Mouse (Mus musculus) olfactory bulb, adult 2 months (tissue): ENCODE measurements at regions not wholly inside any gene's neighbourhood (a gene's known extent, or its start where the extent isn't known, plus 50 kb on each side); places are given as distances from the start of the nearest gene placed in this dataset.

ENCODE experiments used
- H3K27ac ChIP-seq: fragments of 200-500 bp; 2 replicates; pipeline ENCODE4 v1.5.1; 2012; ENCODE audit warnings: low read depth, low read length; ENCODE audit not compliant: insufficient read depth
- H3K4me1 ChIP-seq: fragments of 200-500 bp; 2 replicates; pipeline ENCODE4 v1.6.1; 2012; ENCODE audit warnings: low read length; ENCODE audit not compliant: control insufficient read depth, insufficient read depth
- H3K4me3 ChIP-seq: fragments of 200-500 bp; 2 replicates; pipeline ENCODE4 v1.5.1; 2012; ENCODE audit warnings: mild to moderate bottlenecking, low read depth, low read length, moderate library complexity; ENCODE audit not compliant: insufficient read depth
- CTCF ChIP-seq: fragments of 200-500 bp; IDR thresholded peaks from 2 replicates; pipeline ENCODE4 v1.5.1; 2012; ENCODE audit warnings: low read depth, mild to moderate bottlenecking, low read length, moderate library complexity; ENCODE audit not compliant: insufficient read depth
- POLR2A ChIP-seq: fragments of 200-500 bp; IDR thresholded peaks from 2 replicates; pipeline ENCODE4 v1.6.1; 2012; ENCODE audit warnings: mild to moderate bottlenecking, low read depth, low read length, moderate library complexity; ENCODE audit not compliant: insufficient read depth
- WGBS: fragments of 180-500 bp; shearing (Covaris S2); methylation state at CpG from one replicate; pipeline ENCODE4 v1.1.7; 2018; 5-methylcytosine and 5-hydroxymethylcytosine counted together

DNA sequence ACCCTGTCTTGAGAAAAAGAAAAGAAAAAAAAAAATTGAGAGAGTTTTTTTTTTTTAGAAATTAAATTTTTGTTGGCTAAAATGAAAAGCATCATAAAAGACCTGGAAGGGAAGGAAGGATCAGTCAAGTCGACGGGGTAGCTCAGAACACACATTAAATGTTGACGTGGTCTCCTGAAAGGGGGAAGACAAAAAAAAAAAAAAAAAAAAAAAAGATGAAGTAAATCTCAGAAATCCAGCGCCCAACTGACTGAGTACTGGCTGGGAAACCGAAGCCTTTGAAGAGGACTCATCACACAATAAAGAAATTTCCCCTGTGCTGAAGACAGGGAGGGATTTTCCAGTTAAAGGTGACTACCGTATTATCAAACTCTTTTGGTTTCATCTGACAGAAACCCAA is 128.9 kb upstream of the Tle3 start:
- 90% methylated on average over 6 of the region's 6 CpGs for WGBS
- Histone ChIP-seq H3K4me1 (no peaks in the 10 kb centered on the region), H3K27ac (no peak overlapping the region), H3K4me3 (no peak overlapping the region)
- TF ChIP-seq CTCF (no peak), POLR2A (no peak)

DNA sequence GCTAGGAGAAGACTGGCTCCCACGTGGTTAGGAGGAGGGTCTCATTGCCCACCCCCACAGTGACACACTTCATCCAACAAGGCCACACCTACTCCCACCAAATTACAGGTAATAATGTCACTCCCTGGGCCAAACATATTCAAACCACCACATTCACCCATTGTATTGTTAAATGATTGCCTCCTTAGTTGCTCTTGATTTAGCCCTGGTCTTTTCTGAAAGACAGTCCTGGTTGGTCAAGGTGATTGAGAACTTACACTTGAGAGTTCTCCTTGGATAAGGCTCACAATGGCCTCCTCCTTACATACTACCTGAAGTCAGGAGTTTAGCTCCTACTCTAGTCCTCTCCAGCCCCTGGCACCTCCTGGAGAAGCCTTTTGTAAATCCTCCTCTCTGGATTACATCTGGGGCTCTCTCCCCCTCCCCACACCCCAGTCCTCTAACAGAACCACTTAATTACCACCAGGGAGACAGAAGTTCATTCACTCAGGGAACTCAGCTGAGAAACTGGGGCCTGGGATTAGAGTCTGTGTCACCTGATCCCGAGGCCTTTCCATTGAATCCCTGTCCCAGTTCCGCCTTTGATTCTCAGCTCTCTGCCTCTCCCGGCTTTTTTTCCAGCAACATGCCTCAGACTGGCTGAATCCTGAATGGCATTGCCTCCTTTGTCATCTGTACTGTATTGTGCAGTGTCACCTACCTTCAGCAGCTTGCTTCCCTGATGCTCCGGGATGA is 122.3 kb upstream of the Tle3 start:
- WGBS: 55% methylated on average over 5 of the region's 5 CpGs
- H3K4me1 ChIP-seq: peaks cover 3% of the 10 kb centered on the region; the same call in 1 of the 2 replicates
- no peak for TF ChIP-seq POLR2A
- no peak for TF ChIP-seq CTCF
- H3K27ac ChIP-seq: no peak overlapping the region
- H3K4me3 ChIP-seq: no peak overlapping the region

DNA sequence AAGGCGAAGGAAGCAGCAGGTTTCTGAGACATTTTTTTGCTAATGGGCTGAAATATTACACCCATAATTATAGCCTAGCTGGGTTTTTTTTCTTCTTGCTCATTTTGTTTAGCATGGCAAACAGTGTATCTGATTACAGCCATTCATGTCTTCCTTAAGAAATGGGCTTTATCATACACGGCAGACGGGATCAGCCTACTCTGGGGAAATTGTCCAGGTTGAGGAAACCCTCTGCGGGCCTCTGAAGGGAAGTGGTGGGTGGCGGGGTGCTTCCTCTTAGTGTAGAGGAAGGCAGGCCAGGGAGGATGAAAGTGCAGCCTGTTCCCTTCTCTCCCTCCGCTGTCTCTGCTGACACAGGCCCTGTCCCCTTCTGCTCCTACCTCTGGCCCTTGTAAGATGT is 120.6 kb upstream of the Tle3 start:
- peaks cover 3% of the 10 kb centered on the region; the same call in 1 of the 2 replicates for H3K4me1 ChIP-seq
- 67% methylated on average over 6 of the region's 6 CpGs for WGBS
- TF ChIP-seq CTCF (no peak), POLR2A (no peak)
- no peak overlapping the region for H3K4me3 ChIP-seq
- no peak overlapping the region for H3K27ac ChIP-seq

DNA sequence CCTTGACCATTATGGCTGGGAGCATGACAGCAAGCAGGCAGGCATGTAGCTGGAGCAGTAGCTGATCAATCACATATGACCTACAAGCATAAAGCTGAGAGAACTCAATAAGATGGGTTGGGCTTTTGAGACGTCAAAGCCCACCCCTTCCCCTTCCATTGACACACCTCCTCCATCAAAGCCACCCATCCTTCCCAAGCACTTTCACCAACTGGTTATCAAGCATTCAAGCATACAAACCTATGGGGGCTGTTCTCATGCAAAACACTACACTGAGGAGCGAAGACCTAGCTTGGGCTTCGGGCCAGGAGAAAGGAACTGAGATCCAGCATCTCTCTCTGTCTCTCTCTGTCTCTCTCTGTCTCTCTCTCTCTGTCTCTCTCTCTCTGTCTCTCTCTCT is 118.4 kb upstream of the Tle3 start:
- Histone ChIP-seq H3K4me3 (no peak overlapping the region), H3K4me1 (peaks cover 4% of the 10 kb centered on the region; the same call in 1 of the 2 replicates), H3K27ac (no peak overlapping the region)
- WGBS: 84% methylated on average over 3 of the region's 3 CpGs
- TF ChIP-seq POLR2A (no peak), CTCF (no peak)

DNA sequence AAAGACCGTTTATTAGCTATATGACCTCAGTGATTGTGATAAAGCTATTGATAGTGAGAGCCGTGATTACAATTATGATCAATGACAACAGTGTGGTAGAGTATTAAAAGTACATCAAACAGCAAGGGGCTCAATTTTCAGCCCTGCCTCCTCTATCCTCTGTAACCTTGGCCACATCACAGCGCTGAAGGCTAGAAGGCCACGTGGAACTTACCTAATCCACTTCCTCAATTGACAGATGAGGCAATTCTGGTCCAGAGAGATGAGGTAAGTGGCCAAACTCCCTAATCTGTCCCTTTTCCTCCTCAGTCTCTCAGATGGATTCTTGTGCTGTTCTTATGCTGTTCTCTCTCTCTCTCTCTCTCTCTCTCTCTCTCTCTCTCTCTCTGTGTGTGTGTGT is 114.7 kb upstream of the Tle3 start:
- 73% methylated on average over 4 of the region's 4 CpGs for WGBS
- H3K27ac ChIP-seq: no peak overlapping the region
- TF ChIP-seq POLR2A (no peak), CTCF (no peak)
- peaks cover 22% of the 10 kb centered on the region for H3K4me1 ChIP-seq
- no peak overlapping the region for H3K4me3 ChIP-seq

DNA sequence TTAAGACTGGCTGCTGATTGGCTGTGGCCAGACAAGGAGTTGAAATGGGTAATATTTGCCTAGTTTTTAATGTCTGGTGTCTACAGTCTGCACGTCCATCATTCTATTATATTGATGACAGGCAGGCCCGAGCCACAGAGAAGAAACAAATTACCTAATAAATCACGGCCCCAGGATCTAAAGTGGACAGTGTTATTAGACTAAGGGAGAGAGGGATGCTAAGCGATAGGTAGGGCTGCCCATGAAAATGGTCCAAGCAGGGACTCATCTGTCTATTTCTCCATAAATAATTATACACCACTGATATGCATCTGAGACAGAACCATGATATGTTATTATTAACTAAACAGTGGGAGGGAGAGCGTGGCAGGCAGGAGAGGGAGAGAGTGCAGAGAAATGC is 114.1 kb upstream of the Tle3 start:
- Histone ChIP-seq H3K4me1 (peaks cover 22% of the 10 kb centered on the region), H3K27ac (no peak overlapping the region), H3K4me3 (no peak overlapping the region)
- WGBS: 67% methylated on average over 5 of the region's 5 CpGs
- no peak for TF ChIP-seq POLR2A
- no peak for TF ChIP-seq CTCF

DNA sequence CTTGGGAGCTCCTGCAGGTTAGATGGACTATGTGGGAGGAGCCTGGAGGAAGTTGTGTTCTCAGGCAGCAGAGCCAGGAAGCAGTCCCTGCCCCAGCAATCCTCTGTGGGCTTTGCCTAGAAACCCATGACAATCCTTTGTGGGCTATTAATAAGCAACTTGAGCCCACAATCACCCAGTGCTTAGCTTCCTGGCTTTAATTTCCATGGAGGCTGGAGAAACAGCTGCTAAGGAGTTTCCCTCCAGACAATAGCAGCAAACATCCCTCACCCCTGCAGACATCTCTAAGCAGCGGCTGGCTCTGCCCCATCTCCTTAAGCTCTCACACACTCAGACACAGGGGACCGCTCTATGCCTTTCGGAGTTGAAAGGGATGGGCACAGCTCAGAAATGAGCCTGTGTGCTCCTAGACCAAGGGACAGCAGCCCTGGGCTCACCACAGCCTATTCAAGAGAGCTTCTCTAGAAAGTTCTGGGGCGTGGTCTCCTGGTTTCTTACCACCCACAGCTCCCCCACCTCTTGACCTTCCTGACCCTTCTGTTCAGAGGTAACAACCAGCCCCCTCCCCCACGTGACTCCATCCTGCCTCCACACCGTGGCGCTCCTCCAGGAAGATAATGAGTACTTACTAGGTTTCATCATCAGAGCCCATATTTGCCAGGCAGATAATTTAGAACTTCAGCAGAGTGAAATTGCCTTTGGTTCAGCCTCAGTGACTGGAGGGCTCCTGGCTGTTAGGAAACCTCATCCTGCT is 112.6 kb upstream of the Tle3 start:
- TF ChIP-seq POLR2A (no peak), CTCF (no peak)
- H3K4me1 ChIP-seq: peaks cover 22% of the 10 kb centered on the region
- peak overlapping the region; percentile 30; the same call in 1 of the 2 replicates for H3K27ac ChIP-seq
- 24% methylated on average over 7 of the region's 7 CpGs for WGBS
- H3K4me3 ChIP-seq: no peak overlapping the region

DNA sequence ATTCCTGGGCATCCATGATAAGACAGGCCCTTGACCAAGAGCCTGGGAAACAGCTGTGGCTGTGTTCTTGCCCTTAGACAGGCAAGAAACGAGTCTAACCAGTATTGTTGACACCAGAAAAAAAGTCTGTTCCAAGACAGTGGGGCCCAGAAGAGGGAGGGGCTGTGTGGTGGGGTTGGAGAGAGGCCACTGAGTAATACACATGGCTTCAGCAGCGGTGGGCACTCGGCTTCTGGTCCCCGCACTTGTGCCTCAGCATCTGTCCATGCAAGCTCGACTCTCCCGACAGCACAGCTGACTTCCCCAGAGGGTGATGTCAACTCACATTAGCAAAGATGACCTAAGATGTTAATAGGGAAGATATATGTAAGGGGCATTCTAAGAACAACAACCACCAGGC is 110.9 kb upstream of the Tle3 start:
- TF ChIP-seq CTCF (no peak), POLR2A (no peak)
- WGBS: 87% methylated on average over 6 of the region's 6 CpGs
- H3K27ac ChIP-seq: no peak overlapping the region
- peaks cover 22% of the 10 kb centered on the region for H3K4me1 ChIP-seq
- H3K4me3 ChIP-seq: no peak overlapping the region

DNA sequence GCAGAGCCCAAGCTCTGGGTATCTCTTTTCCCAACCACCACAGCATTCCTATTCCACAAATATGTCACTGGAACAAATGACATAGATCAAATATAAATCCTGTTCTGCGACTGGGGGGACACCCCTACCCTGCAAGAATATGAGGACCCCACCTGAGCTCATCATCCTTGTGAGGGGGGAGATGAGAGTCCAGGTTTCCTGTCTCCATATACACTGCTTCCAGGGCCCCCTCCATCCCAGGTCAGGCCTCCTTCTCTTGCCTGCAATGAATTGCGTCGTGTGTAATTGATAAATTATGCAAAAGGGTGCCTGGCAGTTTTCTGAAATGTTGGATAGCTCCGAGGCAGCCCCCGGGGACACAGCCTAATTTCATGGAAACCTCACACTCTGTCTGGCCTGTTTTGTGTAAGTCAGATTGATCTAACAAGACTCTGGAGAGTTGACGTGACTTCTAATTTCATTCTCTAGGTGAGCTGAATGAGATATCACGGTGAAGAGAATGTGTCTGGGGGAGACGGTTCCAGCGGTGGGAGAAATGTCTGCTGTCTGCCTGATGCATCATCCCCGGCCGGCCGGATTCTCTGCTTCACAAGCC is 110.3 kb upstream of the Tle3 start:
- peaks cover 22% of the 10 kb centered on the region for H3K4me1 ChIP-seq
- WGBS: 83% methylated on average over 12 of the region's 12 CpGs
- no peak overlapping the region for H3K27ac ChIP-seq
- H3K4me3 ChIP-seq: no peak overlapping the region
- TF ChIP-seq POLR2A: no peak
- TF ChIP-seq CTCF: no peak
